In the genomic region with DNA sequence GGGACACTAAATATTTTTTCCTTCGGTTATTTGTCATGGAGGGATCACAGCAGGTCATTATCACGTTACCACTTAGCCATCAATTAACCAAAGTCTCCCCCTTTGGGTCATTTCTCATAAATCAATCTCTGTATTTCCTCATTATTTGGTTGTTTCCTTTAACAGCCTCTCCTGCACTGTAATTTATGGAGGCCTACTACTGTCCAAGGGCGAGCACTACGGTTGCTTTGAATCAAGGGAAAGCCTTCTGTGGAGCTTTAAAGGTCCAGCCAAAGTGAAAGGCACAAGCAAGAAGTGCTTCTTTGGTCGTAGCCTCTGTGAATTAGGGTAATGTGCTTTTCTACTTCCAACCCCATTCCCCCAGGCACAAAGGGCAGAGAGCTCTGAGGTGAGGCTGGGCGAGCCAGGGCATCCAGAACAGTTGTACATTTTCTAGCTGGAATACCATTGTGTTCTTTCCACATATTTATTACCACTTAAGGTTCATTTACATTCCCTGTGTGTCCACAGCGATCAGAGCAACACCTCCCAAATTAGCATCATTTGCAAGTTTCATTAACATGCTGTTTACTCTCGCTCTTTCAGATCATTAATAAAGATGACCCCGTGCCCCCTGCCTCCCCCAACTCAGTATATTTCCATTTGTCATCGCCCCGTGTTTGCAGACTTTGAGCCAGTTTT, we compare ENCODE assay signal across 21 mouse cellular contexts.
DNase-seq lines count a peak whose midpoint lies in the region; ATAC-seq lines count a peak whose summit lies in the region.
"Had no signal": no experiment of that assay in that cellular context is flagged by ENCODE, and none has a peak within 500 bp of the region (broad histone marks: within the 10 kb centered on the region; RNA-seq: fewer than 3 reads in every experiment).

No protein-coding gene starts in this region.

- DNase-seq in forebrain, embryonic 11.5 days (ENCODE audit: low spot score), result no peak
- no peak for DNase-seq in kidney, adult 8-10 months
- DNase-seq in midbrain, embryonic 14.5 days, result peak; percentile 16
- DNase-seq in midbrain, embryonic 10.5 days (ENCODE audit: low spot score), result no peak
- DNase-seq: adrenal gland, postnatal 25 days; cerebellum, adult 9-10 months; heart, postnatal 4 days; kidney, postnatal 25 days; liver, postnatal 0 days; retina, postnatal 1 day; right cerebral cortex, postnatal 25 days; spleen, adult 18-20 months had no signal

- no peak overlapping the region for H3K9ac ChIP-seq in forebrain, embryonic 16.5 days (replicated peaks; ENCODE audit: low read depth, low read length)
- H3K9ac ChIP-seq in forebrain, embryonic 11.5 days (ENCODE audit: low read length), result no peak overlapping the region
- no peak overlapping the region for H3K9ac ChIP-seq in kidney, embryonic 15.5 days
- no peak overlapping the region for H3K9ac ChIP-seq in midbrain, embryonic 14.5 days (replicated peaks; ENCODE audit: low read length)
- H3K9ac ChIP-seq in neural tube, embryonic 14.5 days (replicated peaks; ENCODE audit: low read depth, low read length), result no peak overlapping the region
- H3K9ac ChIP-seq: limb, embryonic 12.5 days; liver, postnatal 0 days had no signal

- H3K36me3 ChIP-seq in forebrain, embryonic 16.5 days (ENCODE audit: control insufficient read depth, insufficient read depth), result no peaks in the 10 kb centered on the region
- no peaks in the 10 kb centered on the region for H3K36me3 ChIP-seq in forebrain, embryonic 11.5 days (ENCODE audit: control insufficient read depth, insufficient read depth, low read length)
- no peaks in the 10 kb centered on the region for H3K36me3 ChIP-seq in kidney, embryonic 15.5 days
- no peaks in the 10 kb centered on the region for H3K36me3 ChIP-seq in midbrain, embryonic 14.5 days (ENCODE audit: control insufficient read depth, insufficient read depth, low read length)
- no peaks in the 10 kb centered on the region for H3K36me3 ChIP-seq in midbrain, embryonic 10.5 days
- H3K36me3 ChIP-seq in neural tube, embryonic 14.5 days (ENCODE audit: control insufficient read depth, insufficient read depth, low read length), result no peaks in the 10 kb centered on the region
- H3K36me3 ChIP-seq: heart, embryonic 10.5 days; limb, embryonic 12.5 days had no signal

- H3K9me3 ChIP-seq in forebrain, embryonic 16.5 days (ENCODE audit: control insufficient read depth, low read length), result no peaks in the 10 kb centered on the region
- no peaks in the 10 kb centered on the region for H3K9me3 ChIP-seq in forebrain, embryonic 11.5 days (ENCODE audit: control insufficient read depth, low read length)
- no peaks in the 10 kb centered on the region for H3K9me3 ChIP-seq in kidney, embryonic 15.5 days (replicated peaks)
- no peaks in the 10 kb centered on the region for H3K9me3 ChIP-seq in midbrain, embryonic 14.5 days (ENCODE audit: control insufficient read depth, low read length)
- H3K9me3 ChIP-seq in midbrain, embryonic 10.5 days (replicated peaks), result no peaks in the 10 kb centered on the region
- no peaks in the 10 kb centered on the region for H3K9me3 ChIP-seq in neural tube, embryonic 14.5 days (ENCODE audit: control insufficient read depth, low read length)
- H3K9me3 ChIP-seq: heart, embryonic 10.5 days; limb, embryonic 12.5 days had no signal

- H3K4me3 ChIP-seq in forebrain, embryonic 16.5 days (replicated peaks; ENCODE audit: low read length), result no peak overlapping the region
- H3K4me3 ChIP-seq in forebrain, embryonic 11.5 days (ENCODE audit: low read depth, low read length), result no peak overlapping the region
- no peak overlapping the region for H3K4me3 ChIP-seq in kidney, embryonic 15.5 days (replicated peaks)
- H3K4me3 ChIP-seq in midbrain, embryonic 14.5 days (replicated peaks; ENCODE audit: low read depth, low read length), result no peak overlapping the region
- H3K4me3 ChIP-seq in midbrain, embryonic 10.5 days, result no peak overlapping the region
- H3K4me3 ChIP-seq in neural tube, embryonic 14.5 days (ENCODE audit: low read depth, low read length), result no peak overlapping the region
- H3K4me3 ChIP-seq: heart, embryonic 10.5 days; limb, embryonic 12.5 days had no signal

- no peaks in the 10 kb centered on the region for H3K27me3 ChIP-seq in forebrain, embryonic 16.5 days (replicated peaks; ENCODE audit: control insufficient read depth, insufficient read depth, low read length)
- H3K27me3 ChIP-seq in forebrain, embryonic 11.5 days (ENCODE audit: control insufficient read depth, insufficient read depth, low read length), result no peaks in the 10 kb centered on the region
- H3K27me3 ChIP-seq in kidney, embryonic 15.5 days, result peaks cover 3% of the 10 kb centered on the region; the same call in 1 of the 2 replicates
- H3K27me3 ChIP-seq in midbrain, embryonic 14.5 days (ENCODE audit: control insufficient read depth, insufficient read depth, low read length), result no peaks in the 10 kb centered on the region
- H3K27me3 ChIP-seq in midbrain, embryonic 10.5 days (ENCODE audit: low read depth, poor library complexity, severe bottlenecking), result no peaks in the 10 kb centered on the region; the same call in 1 of the 2 replicates
- no peaks in the 10 kb centered on the region for H3K27me3 ChIP-seq in neural tube, embryonic 14.5 days (ENCODE audit: control insufficient read depth, insufficient read depth, low read length)

- H3K4me1 ChIP-seq in forebrain, embryonic 16.5 days (replicated peaks; ENCODE audit: control insufficient read depth, insufficient read depth, low read length), result peaks cover 14% of the 10 kb centered on the region
- H3K4me1 ChIP-seq in forebrain, embryonic 11.5 days (replicated peaks; ENCODE audit: control insufficient read depth, insufficient read depth, low read length), result no peaks in the 10 kb centered on the region
- peaks cover 22% of the 10 kb centered on the region for H3K4me1 ChIP-seq in kidney, embryonic 15.5 days
- peaks cover 4% of the 10 kb centered on the region; the same call in 1 of the 2 replicates for H3K4me1 ChIP-seq in midbrain, embryonic 14.5 days (ENCODE audit: control insufficient read depth, insufficient read depth, low read length)
- peaks cover 7% of the 10 kb centered on the region; the same call in 1 of the 2 replicates for H3K4me1 ChIP-seq in midbrain, embryonic 10.5 days
- H3K4me1 ChIP-seq in neural tube, embryonic 14.5 days (ENCODE audit: control insufficient read depth, insufficient read depth, low read length), result peaks cover 12% of the 10 kb centered on the region
- H3K4me1 ChIP-seq: heart, embryonic 10.5 days had no signal

- peak overlapping the region; percentile 24; the same call in 1 of the 2 replicates for H3K27ac ChIP-seq in forebrain, embryonic 16.5 days (ENCODE audit: low read length)
- no peak overlapping the region for H3K27ac ChIP-seq in forebrain, embryonic 11.5 days (ENCODE audit: low read depth, low read length)
- no peak overlapping the region for H3K27ac ChIP-seq in kidney, embryonic 15.5 days
- peak overlapping the region; percentile 46 for H3K27ac ChIP-seq in midbrain, embryonic 14.5 days (replicated peaks; ENCODE audit: low read depth, low read length)
- no peak overlapping the region for H3K27ac ChIP-seq in midbrain, embryonic 10.5 days (replicated peaks)
- peak overlapping the region; percentile 31; the same call in 1 of the 2 replicates for H3K27ac ChIP-seq in neural tube, embryonic 14.5 days (ENCODE audit: low read depth, low read length)
- H3K27ac ChIP-seq: heart, embryonic 10.5 days; limb, embryonic 12.5 days; macrophage had no signal

- peak; percentile 66; the same call in 1 of the 2 replicates for ATAC-seq in forebrain, embryonic 16.5 days
- no peak for ATAC-seq in forebrain, embryonic 11.5 days (replicated peaks; ENCODE audit: low FRiP score)
- peak; percentile 56; the same call in 1 of the 2 replicates for ATAC-seq in kidney, embryonic 15.5 days (replicated peaks; ENCODE audit: low FRiP score)
- no peak for ATAC-seq in midbrain, embryonic 14.5 days (ENCODE audit: low FRiP score, low TSS enrichment)
- ATAC-seq in neural tube, embryonic 14.5 days (ENCODE audit: low read depth), result no peak
- ATAC-seq: CD4-positive, CD25-positive, alpha-beta regulatory T cell, adult 4 months; liver, postnatal 0 days; lung, postnatal 0 days had no signal

- H3K4me2 ChIP-seq in forebrain, embryonic 16.5 days (ENCODE audit: low read length), result no peak overlapping the region
- no peak overlapping the region for H3K4me2 ChIP-seq in forebrain, embryonic 11.5 days (ENCODE audit: low read depth, low read length, severe bottlenecking)
- H3K4me2 ChIP-seq in kidney, embryonic 15.5 days, result no peak overlapping the region
- H3K4me2 ChIP-seq in midbrain, embryonic 14.5 days (ENCODE audit: low read length), result no peak overlapping the region
- H3K4me2 ChIP-seq in neural tube, embryonic 14.5 days (ENCODE audit: low read depth, low read length), result no peak overlapping the region
- H3K4me2 ChIP-seq: limb, embryonic 12.5 days; liver, embryonic 11.5 days had no signal

- 32% methylated on average over 11 of the region's 11 CpGs for WGBS in forebrain, embryonic 16.5 days
- 69% methylated on average over 11 of the region's 11 CpGs for WGBS in forebrain, embryonic 11.5 days
- 29% methylated on average over 11 of the region's 11 CpGs for WGBS in kidney, embryonic 15.5 days
- 70% methylated on average over 11 of the region's 11 CpGs for WGBS in midbrain, embryonic 14.5 days
- 81% methylated on average over 11 of the region's 11 CpGs for WGBS in midbrain, embryonic 10.5 days
- 19% methylated on average over 11 of the region's 11 CpGs for WGBS in neural tube, embryonic 14.5 days

Comparison
In these comparisons a context has a peak if more than half of its experiments do, and no peak if none do; other contexts are left out.
1. ATAC-seq: peak in forebrain, embryonic 16.5 days (single experiment) and kidney, embryonic 15.5 days (single experiment); none in forebrain, embryonic 11.5 days (single experiment), midbrain, embryonic 14.5 days (single experiment) and neural tube, embryonic 14.5 days (single experiment).
2. H3K27ac ChIP-seq: peak in forebrain, embryonic 16.5 days (single experiment), midbrain, embryonic 14.5 days (single experiment) and neural tube, embryonic 14.5 days (single experiment); none in forebrain, embryonic 11.5 days (single experiment), kidney, embryonic 15.5 days (single experiment) and midbrain, embryonic 10.5 days (single experiment).